Mouse (Mus musculus) C2C12 (cell line): Measurements from ENCODE around the gene Cttnbp2nl.

Source experiments
- CEBPB ChIP-seq: IDR thresholded peaks from one replicate; pipeline ENCODE4 v1.6.1; 2011; ENCODE audit warnings: low read depth, mild to moderate bottlenecking, control low read depth, moderate library complexity
- CTCF ChIP-seq: IDR thresholded peaks from one replicate; pipeline ENCODE4 v1.5.1; 2011; ENCODE audit not compliant: control insufficient read depth, insufficient read depth, insufficient read length
- MYOG ChIP-seq: IDR thresholded peaks from one replicate; pipeline ENCODE4 v1.6.1; 2011; ENCODE audit not compliant: control insufficient read depth, insufficient read length; ENCODE audit errors: extremely low read depth

GRCm38 (mm10) chr3:105090147-105090546 lies 37.2 kb upstream of the Cttnbp2nl start:
- TF ChIP-seq CTCF: no peak
- no peak for TF ChIP-seq CEBPB
- no peak for TF ChIP-seq MYOG
